Mouse (Mus musculus) brain, embryonic 14.5 days (tissue): Measurements from ENCODE around the gene Mast4.

ENCODE experiments used
- CTCF ChIP-seq: fragments of 200-500 bp; IDR thresholded peaks from 2 replicates; pipeline ENCODE4 v1.5.1; 2012; ENCODE audit warnings: inconsistent platforms, mild to moderate bottlenecking, moderate library complexity, borderline replicate concordance; ENCODE audit not compliant: insufficient read depth, insufficient read length; ENCODE audit errors: extremely low read depth
- POLR2A ChIP-seq: fragments of 200-500 bp; IDR thresholded peaks from 2 replicates; pipeline ENCODE4 v1.6.1; 2012; ENCODE audit warnings: mild to moderate bottlenecking, inconsistent platforms, borderline replicate concordance; ENCODE audit not compliant: poor library complexity, insufficient read depth, insufficient read length, severe bottlenecking; ENCODE audit errors: extremely low read depth

- TF ChIP-seq POLR2A (no peak), CTCF (no peak)
Observed at GRCm38 (mm10) chr13:102739720-102740535, 594.4 kb downstream of the Mast4 start.
